Mouse (Mus musculus): ENCODE measurements around the gene Cyp46a1.

- TF ChIP-seq TAL1 (IDR thresholded peaks at IDR 0.05; ENCODE audit: low read length) (no peak), GATA1 (IDR thresholded peaks at IDR 0.05; ENCODE audit: low read length) (no peak)
These were observed 64.5 kb downstream of the Cyp46a1 start for GRCm38 (mm10) chr12:108398681-108399080.
